Mouse (Mus musculus) heart, adult 18-20 months (tissue): ENCODE results near the gene Zfp950. TPM values are rescaled to one million over a fixed set of nuclear protein-coding genes. Genes with fewer than 3 reads are reported as not detected.
"Not testable (repeated sequence)": the region's sequence is repeated elsewhere in the genome, so short reads cannot be mapped to it uniquely, and the experiment has no call there.

Experiments used
- DNase-seq, 2 experiments: peaks; one replicate each; pipeline ENCODE4 v3.0.0; 2021 to 2022; ENCODE audit warnings: mixed read lengths in 1 of 2
- long read RNA-seq, 2 experiments: library from polyadenylated mRNA; stranded (forward); transcript quantifications; one replicate each; pipeline ENCODE4 v2.0.0; 2021
- total RNA-seq, 2 experiments: library from RNA; stranded (reverse); gene quantifications; 2 replicates each; pipeline ENCODE4 v1.2.3; 2021

Gene Zfp950
- total RNA-seq, result 10 to 100 TPM; 11.5 to 14.0 TPM
- long read RNA-seq, experiment 1, full-length matches to known transcripts, result 2 of 6 reads
- long read RNA-seq, experiment 1, partial matches to known transcripts, result 0 of 6 reads
- long read RNA-seq, experiment 1, other reads (novel, unspliced or antisense), result 4 of 6 reads
- long read RNA-seq, experiment 2, partial matches to known transcripts, result 0 of 4 reads
- long read RNA-seq, experiment 2, other reads (novel, unspliced or antisense), result 2 of 4 reads

DNA sequence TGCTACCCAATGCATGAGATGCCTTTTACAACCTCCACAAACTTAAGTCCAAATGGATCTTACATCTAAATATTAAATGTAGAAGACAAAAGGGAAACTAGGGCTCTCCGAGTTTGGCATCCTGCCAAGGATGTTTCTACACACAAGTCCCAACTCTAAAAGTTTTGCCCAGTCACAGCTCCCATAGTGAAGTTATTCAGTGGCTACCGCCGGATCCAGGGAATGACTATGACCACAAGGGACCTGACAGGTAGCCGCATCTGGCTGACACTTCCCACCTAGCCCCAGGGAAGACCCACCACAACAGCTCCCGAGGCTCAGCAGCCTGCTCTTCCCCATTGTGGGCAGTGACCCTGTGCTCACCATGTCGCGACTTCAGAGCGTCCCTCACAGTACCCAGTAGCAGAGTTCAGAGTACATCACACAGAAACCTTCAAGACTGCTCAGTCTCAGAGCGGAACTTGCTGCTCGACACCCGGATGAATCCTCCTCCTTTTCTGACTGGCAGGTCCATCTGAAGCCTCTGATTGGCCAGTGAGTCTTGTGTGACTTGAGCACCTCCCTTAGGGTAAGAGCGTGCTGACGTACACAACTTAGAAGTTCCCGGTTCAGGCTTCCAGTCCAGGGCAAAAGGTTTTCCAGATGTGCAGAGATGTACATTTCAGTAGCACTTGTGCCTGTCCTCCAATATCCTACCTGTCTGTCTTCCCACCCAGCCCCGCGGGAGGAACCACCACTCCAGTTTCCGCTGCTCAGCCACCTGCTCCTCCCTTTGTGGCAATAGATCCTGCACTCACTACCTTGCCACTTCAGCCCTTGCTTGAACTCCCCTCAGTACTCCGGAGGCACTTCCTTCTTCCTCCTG is at the start of gene Zfp950:
TSS of gene Zfp950 (minus strand) at position 499 of the 865 bp plus-strand sequence.
- peak; percentile 91 to 95 for DNase-seq

DNA sequence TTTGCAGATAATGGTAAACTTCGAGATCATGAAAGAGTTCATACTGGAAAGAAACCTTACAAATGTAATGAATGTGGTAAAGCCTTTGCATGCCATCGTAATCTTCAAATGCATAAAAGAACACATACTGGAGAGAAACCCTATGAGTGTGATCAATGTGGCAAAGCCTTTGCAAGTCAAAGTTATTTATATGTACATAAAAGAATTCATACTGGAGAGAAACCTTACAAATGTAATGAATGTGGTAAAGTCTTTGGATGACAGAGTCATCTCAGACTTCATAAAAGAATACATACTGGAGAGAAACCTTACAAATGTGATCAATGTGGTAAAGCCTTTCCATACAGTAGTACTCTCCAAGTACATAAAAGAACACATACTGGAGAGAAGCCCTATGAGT is 43.0 kb upstream of the Zfp950 start, which contains the start of gene Gm6020:
TSS of gene Gm6020 (plus strand) at position 301 of the 400 bp plus-strand sequence.
- not testable (repeated sequence) for DNase-seq

DNA sequence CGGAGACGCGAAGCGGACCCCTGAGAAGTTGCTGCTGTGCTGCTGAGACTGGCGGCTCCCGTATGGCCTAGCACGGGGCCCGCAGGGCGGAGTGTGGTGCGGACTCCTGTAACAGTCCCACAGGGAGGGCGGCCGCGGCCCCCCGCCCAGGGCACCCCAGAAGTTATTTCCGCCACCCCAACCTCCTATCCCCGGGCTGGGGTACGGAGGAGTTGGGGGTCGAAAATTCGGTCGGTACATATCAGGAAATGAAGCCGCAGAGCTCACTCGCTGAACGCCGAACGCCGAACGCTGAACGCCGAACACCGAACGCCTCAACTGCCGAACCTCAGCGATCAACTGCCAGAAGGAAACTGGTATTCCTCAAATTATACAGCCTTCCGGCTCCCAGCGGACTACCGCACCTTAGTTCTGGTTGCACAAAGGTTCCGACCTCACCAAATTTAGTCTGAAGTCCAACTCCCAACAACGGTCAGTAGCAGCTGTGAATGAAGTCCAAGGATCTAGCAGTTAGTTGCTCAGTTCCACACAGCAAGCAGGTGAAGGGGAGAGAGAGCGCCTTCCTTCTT is 35.2 kb upstream of the Zfp950 start, which contains the start of gene Gm7102:
TSS of gene Gm7102 (minus strand) at position 554 of the 569 bp plus-strand sequence.
- no peak for DNase-seq

DNA sequence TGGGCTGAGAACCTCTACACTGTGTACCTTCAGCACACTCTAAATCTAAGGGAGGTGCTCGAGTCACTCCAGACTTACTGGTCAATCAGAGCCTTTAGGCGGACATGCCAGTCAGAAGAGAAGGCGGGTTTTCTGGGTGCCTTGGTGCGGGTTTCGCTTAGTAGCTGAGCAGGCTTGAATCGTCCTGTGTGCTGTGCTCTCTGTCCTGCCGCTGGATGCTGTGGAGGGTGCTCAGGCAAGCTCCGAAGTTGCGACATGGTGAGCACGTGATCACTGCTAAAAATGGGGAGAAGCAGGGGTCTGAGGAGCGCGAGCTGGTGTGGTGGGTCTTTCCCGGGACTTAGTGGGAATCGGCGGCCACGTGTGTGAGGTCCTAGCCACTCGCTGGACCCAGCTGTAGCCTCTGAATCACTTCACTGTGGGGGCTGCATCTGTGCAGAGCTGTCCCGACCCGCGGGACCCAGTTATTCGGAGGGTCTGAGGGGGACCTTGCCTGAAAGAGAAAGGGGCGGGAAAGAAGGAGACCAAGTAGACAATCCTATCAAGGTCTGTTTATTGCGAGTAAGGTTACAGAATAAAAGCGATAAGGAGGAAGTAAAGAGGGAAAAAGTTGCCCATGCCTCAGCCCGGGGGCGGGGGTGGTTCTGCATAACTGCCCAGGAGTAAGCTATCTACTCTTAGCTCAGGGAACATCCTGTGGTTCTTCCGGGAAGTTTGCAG is 11.2 kb upstream of the Zfp950 start:
- peak in 1 of 2 experiments; percentile 9 for DNase-seq

DNA sequence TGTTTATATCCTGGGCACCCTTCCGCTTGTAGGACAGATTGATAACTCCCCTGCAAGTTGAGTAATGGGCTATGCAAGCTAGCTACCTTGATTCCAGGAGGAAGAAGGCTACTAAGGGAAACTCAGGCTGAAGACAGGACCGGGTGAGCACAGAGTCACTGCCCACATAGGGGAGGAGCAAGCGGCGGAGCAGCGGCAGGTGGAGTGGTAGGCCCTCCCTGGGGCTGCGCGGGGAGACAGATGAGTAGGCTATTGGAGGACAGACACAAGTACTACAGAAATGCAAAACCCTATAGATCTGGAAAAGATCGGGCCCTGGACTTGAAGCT is 10.7 kb upstream of the Zfp950 start:
- DNase-seq, result peak in 1 of 2 experiments; percentile 11

DNA sequence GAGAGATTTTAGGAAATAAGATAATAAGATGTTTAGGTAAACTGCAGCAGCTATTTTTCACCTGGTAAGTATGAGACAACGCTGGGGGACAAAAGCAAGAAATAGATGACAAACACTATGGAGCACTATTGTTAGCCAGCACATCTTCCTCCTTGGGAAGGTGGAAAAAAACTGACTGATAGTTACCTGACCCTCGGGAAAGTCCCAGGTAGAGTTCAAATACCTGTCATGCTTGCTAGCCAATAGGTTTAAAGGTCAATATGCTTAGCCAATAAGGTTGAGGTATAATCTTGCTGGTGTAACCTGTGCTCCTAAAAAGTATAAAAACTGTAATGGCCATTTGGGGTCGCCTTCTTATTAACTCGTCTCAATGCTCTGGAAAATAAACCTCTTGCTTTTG is 659 bp upstream of the Zfp950 start:
- DNase-seq, result no peak

DNA sequence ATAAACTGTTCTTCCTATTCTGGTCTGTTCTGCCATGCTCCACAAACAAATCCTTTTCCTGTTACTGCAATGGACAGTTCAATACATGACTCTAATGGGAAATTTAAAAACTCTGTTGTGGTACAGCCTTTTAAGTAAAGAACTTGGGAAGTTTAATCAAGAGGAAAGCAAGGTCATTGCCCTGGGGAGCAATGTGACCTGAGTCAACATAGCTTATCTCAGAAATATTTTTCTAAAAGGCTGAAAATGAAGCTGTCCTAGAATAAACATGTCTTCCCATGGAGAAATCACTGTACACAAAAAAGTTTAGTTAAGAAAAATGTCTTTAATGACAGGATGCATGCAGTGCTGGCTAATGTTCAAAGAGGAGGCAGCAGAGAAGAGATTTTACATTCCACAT is 2.0 kb downstream of the Zfp950 start:
- no peak for DNase-seq

DNA sequence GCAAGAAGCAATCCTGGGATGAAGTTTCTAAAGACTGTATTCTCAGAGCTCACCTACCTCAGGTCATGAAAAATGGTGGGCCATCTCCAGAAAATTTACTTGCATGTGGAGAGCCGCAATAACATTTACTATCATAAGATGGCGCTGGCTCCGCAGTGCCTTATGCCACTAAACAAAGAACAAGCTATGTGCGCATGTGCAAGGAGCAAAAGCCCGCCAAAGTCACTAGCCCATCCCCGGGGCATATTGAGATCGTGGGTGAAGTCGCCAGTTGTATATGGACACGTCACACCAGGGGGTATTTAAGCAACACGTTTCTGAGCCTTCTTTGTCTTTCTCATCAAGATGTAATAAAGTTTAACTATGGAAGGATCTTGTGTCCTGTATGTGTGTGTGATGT is 9.5 kb downstream of the Zfp950 start:
- no peak for DNase-seq

DNA sequence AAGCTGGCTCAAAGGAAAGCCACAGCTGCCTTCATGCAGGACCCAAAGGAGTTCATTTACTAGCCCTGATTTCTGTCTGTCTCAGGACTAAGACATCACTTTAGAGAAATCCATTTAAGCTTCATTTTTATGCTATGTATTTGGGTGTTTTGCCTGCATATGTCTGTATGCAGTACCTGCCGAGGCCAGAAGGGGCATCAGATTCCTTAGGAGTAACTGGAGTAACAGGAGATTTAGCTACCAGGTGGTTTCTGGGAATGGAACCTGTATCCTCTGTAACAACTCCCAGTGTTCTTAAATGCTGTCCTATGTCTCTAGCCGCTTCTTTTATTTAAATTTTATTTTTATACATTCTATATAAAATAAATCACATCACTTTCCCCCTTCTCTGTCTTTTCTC is 30.5 kb downstream of the Zfp950 start:
- no peak for DNase-seq

DNA sequence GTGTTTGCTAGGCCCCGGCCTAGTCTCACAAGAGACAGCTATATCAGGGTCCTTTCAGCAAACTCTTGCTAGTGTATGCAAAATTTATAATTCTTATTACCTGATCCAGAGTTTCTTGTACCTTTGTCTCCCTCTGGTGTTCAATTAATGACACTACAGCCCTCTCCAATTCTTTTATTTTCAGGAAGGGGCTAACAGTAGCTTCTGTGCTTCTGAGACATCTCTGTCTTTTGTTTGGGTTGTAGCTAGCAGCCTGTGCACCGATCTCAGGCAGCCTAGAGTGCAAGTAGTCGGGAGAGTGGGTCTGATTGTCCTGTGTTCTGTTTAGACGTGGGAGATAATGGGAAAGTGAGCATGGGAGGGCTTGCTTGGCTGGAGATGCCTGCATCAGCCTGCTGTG is 42.9 kb downstream of the Zfp950 start:
- peak in 1 of 2 experiments; percentile 37 for DNase-seq

DNA sequence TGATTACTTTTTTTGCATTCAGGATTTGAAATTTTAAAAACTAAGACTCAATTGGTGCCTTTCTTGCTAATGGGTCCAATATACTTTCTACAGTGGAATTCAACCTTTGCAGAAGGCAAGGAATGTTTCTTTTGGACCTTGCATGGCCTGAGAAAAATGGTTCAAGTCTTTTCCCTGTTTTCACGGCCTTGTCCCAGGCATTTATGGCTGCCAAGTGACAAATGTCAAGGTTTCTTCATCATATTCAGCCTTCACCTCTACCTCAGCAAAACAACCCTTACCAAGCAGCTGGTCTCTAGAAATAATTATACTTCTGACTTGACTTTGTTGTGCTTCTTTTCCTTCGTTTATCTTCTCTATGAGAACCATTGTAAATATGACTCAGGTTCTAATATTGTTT is 43.9 kb downstream of the Zfp950 start:
- DNase-seq, result no peak

DNA sequence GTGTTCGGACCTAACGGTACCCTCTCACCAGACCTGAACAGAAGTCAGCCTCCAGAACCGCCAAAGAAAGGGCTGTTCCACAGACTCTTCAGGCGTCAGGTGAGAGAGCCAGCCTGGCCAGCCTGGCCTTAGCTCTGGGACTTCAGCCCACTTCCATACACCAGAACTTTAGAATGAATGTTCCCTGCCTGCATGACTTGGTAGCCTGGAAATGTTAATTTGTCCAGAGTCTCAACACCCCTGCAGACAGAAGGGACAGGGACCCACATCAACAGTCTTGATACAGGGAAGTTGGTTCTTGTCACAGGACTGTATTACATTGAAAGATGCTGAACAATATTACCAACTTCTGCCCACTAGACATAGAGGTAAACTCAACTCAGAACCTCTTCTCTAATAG is 50.1 kb downstream of the Zfp950 start:
- no peak for DNase-seq

DNA sequence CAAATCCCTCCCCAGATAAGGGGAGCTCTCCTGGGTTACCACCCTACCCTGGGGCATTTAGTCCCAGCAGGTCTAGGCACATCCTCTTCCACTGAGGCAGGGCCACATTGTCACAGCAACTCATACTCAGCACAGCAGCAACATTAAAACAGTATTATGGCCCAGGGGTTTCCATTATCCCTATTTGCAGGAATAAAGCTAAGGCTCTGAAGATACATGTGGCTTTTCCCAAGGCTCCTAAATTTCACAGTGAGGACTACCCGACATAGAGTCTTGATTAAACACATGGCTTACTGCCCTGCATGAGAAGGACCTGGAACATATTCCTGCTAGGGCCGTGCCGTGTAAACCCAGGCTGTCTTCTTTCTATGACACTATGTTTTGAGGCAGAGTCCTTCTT is 51.6 kb downstream of the Zfp950 start:
- no peak for DNase-seq

DNA sequence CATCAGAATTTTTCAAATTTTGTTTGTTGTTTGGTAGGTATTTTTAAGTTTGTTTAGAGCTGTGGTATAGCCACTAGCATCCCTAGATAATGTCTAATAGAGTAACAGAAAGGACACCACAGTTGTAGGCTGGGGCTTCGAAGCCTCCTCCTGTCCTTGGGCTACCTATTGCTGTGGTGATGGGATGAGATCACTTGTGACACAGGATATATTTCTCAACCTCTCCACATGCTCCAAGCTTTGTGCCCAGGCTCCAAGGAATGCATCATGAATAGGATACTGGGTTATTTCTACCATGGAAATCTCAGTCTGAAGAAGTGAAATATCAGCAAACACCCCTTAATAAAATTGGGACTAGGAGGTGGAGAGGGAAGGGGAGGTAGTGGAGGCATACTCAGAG is 52.9 kb downstream of the Zfp950 start:
- DNase-seq, result no peak

DNA sequence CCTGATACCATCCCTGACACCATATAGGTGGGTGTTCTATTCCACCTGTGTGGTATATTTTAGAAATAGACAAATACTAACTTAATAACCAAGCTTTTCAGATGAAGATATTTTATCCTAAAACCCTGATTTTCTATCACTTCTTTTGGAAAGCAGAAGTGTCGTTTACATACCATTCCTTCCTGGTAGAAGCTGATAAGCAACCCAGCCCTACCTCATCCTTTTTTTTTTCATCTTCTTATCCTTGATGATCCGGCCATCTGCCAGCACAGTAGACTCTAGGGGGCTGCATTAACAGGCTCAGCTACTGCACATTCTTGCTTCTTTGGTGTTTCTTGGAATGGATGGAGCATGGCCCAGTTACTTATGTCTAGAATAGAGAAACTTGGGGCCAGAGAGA is 55.4 kb downstream of the Zfp950 start:
- DNase-seq, result no peak

DNA sequence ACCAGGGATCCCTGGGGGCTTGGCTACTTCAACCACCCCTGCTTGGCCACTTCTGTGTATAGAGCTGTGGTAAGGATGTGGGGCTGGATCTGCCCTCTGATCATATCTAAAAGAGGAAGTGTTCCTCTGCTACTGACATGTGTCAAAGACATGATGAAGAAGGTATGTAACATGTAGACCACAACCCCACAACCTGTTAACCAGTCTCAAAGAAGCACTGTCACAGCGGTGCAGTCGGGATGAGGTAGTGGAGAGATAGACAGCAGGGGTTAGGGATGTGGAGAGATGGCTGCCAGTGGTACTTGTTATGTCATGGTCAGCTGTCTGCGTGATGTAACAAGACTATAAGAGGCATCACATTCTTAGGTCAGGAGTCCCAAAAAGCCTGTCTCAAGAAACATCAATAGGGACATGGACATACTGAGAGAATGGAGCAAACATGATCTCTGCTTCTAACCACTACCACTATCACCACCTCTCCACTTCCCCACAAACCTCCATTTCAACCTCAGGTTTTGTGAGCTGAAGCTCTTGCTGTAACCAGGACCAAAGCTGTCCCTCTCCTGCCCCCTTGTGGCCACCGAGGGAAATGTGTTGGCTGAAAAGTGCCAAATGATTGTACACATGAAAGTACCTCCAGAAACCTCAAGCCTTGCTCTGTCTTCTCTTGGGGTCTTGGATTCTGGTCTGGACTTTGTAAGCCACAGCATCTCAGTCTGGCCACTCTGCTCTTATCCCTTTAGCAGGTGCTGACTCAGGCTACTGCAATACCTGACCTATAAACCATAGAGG is 56.3 kb downstream of the Zfp950 start:
- peak; percentile 88 to 95 for DNase-seq

DNA sequence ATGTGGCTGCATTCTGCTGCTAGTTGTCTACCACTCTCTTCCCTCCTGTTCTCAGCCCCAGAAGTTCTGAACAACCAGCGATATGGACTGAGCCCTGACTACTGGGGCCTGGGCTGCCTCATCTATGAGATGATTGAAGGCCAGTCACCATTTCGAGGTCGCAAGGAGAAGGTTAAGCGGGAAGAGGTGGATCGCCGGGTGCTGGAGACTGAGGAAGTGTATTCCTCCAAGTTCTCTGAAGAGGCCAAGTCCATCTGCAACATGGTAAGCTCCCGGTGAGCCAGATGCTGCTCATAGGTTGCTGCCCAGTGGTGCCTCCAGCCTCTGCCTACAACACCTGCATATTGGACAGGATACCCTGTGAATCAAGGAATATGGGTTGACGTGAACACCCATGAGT is 57.6 kb downstream of the Zfp950 start:
- DNase-seq, result no peak

DNA sequence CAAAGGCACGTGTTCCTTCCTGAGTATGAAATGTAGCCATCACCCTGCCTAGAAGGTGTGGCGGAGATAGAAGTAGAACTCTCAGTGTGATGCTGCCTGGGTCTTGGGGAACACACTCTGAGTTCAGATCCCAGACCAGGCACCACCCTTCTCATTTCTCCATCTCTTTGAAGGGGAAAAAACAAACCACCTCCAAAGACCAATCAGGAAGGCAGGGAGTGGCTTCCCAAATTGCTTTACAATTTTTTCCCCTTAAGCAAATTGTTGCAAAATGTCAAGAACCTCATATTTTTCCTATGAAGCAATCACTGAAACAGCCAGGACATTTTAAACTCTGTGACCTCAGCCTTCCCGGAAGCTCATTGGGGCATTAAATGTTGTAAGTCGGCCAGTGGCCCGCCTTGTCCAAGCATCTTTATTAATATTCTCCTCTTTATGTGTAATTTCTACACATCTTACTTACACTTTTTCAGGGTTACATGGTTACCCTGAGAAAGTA is 60.3 kb downstream of the Zfp950 start:
- DNase-seq, result peak in 1 of 2 experiments; percentile 16

DNA sequence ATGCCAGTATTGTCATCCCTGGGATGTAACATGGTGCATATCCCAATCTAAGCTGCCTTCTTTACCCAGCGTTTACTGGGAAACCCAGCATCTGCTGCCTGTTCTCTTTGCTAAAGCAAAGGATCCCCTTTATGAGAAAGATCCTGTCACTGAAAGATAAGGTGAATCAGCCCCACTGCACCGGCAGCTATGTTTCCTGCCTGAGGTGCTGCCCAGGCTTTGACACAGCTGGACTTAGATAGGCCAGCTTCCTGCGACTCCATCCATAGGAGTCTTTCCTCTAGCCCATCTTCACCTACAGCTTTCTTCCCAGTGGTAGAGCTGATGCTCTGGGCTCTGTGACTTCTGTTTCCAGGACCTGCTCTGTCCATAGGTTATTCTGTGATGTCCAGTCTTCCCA is 62.0 kb downstream of the Zfp950 start:
- DNase-seq, result no peak

DNA sequence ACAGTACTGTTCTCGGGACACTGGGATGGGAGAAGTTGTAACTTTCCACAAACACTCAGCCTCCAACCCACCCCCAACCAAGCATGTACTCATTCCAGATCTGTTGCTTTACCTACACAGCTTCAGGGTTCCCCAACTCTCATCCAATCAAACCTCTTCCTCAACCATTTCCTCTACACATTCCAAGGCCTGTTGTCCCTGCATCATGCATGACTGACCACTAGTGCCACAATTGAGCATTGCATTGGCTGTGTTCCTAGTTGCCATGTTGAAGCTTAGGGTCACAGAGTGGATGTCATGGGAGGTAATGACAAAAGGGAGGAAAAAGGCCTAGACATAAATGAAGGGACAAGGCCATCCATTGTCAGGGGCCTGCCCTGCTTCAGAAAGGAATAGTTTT is 75.6 kb downstream of the Zfp950 start:
- DNase-seq, result no peak

DNA sequence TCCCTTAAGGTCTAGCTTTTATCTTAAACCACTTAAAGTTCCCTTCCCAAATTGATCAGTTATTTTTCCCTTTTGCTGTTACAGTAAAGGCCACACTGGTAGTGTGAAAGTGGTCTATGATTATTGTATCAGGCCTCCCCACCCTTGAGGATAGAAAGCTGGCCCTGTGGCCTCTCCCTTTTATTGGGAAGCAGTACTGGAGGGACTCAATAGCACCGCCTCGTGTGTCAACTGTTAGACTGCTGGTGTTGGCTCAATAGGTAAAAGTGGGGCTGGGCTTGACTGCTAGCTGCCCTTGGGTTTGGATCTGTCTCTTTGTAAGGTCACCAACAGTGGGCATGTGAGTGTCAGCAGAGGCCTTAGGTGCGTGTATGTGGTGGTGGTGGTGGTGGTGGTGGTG is 76.3 kb downstream of the Zfp950 start:
- no peak for DNase-seq

DNA sequence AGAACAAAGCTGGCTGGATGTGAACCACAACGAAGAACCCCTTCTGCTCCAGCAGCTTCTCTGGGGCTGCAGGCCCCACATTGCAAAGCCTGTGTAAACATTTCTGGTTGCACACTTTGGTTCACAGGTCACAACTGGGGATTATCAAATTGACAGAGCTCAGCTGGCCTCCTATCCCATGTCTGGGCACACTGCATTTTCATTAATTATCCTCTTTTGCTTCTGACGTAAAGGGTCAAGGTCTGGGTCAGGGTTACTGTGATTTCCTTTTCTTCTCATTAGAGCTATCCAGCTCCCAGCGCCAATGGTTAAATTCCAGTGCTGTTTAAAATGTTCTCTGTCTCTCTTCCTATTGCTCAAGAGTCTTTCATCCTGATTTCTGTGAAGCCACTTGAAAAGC is 83.1 kb downstream of the Zfp950 start:
- peak; percentile 65 to 71 for DNase-seq
